Mouse (Mus musculus): ENCODE measurements around the gene Gm4763. TPM values are rescaled to one million over a fixed set of nuclear protein-coding genes. Genes with fewer than 3 reads are reported as not detected.
"Not testable (repeated sequence)": the region's sequence is repeated elsewhere in the genome, so short reads cannot be mapped to it uniquely, and the experiment has no call there.

Gene Gm4763
- polyA plus RNA-seq, 1 experiment from 2014 or later, result not detected

GRCm38 (mm10) chr7:24684121-24684520 lies 42.6 kb downstream of the Gm4763 start:
- H3K4me2 ChIP-seq; H3K9ac ChIP-seq (ENCODE audit: low read length); H3K36me3 ChIP-seq (ENCODE audit: control insufficient read depth, insufficient read depth, low read length); H3K27ac ChIP-seq (ENCODE audit: low read depth, low read length); ATAC-seq (ENCODE audit: low FRiP score); H3K27me3 ChIP-seq (ENCODE audit: control insufficient read depth, insufficient read depth, low read length); DNase-seq (ENCODE audit: low spot score, missing footprints); H3K9me3 ChIP-seq (ENCODE audit: control insufficient read depth, low read length); H3K4me1 ChIP-seq (ENCODE audit: control insufficient read depth, insufficient read depth, low read length); H3K4me3 ChIP-seq (ENCODE audit: low read depth, low read length): not testable (repeated sequence)
- 83% methylated on average over 7 of the region's 7 CpGs for WGBS

- 93% methylated on average over 9 of the region's 9 CpGs for WGBS
Measured at GRCm38 (mm10) chr7:24676575-24676974, 50.1 kb downstream of the Gm4763 start, which contains the start of gene Tex101. Gene Tex101, minus strand, starts transcription at chr7:24676675.

GRCm38 (mm10) chr7:24671944-24672439 lies 54.7 kb downstream of the Gm4763 start:
- no peak overlapping the region for H3K27ac ChIP-seq (ENCODE audit: low read depth, low read length)
- H3K9me3 ChIP-seq (ENCODE audit: control insufficient read depth, low read length), result no peaks in the 10 kb centered on the region
- ATAC-seq (ENCODE audit: low FRiP score) (no peak), DNase-seq (ENCODE audit: low spot score, missing footprints) (no peak)
- 92% methylated on average over 23 of the region's 23 CpGs for WGBS
- no peaks in the 10 kb centered on the region for H3K36me3 ChIP-seq (ENCODE audit: control insufficient read depth, insufficient read depth, low read length)
- H3K4me2 ChIP-seq, result no peak overlapping the region
- no peaks in the 10 kb centered on the region for H3K4me1 ChIP-seq (ENCODE audit: control insufficient read depth, insufficient read depth, low read length)
- no peak overlapping the region for H3K9ac ChIP-seq (ENCODE audit: low read length)
- H3K4me3 ChIP-seq (ENCODE audit: low read depth, low read length), result no peak overlapping the region
- no peaks in the 10 kb centered on the region for H3K27me3 ChIP-seq (ENCODE audit: control insufficient read depth, insufficient read depth, low read length)

More at GRCm38 (mm10) chr7:24676575-24676974, 50.1 kb downstream of the Gm4763 start, which contains the start of gene Tex101:
- Histone ChIP-seq H3K4me3 (ENCODE audit: low read depth, low read length) (no peak within 1 kb of the TSS), H3K4me1 (ENCODE audit: control insufficient read depth, insufficient read depth, low read length) (no peaks in the 10 kb centered on the region), H3K4me2 (no peak within 1 kb of the TSS), H3K36me3 (ENCODE audit: control insufficient read depth, insufficient read depth, low read length) (no peaks in the 10 kb centered on the region), H3K27ac (ENCODE audit: low read depth, low read length) (no peak within 1 kb of the TSS), H3K9ac (ENCODE audit: low read length) (no peak within 1 kb of the TSS), H3K27me3 (ENCODE audit: control insufficient read depth, insufficient read depth, low read length) (no peaks in the 10 kb centered on the region), H3K9me3 (ENCODE audit: control insufficient read depth, low read length) (no peaks in the 10 kb centered on the region)
- no peak for DNase-seq (ENCODE audit: low spot score, missing footprints)
- ATAC-seq (ENCODE audit: low FRiP score), result no peak

Other genes with a start within 250 kb of the Gm4763 start
- gene Cadm4, start 244.9 kb downstream of the Gm4763 start, polyA plus RNA-seq (2014; fragmentation: Nextera tagmentation; extraction: Ambion mirVana), result 6.6 and 6.7 TPM in 2 replicates
- gene Zfp428, start 219.9 kb downstream of the Gm4763 start, polyA plus RNA-seq (2014; fragmentation: Nextera tagmentation; extraction: Ambion mirVana), result 83.8 and 83.9 TPM in 2 replicates
- gene AC161166.1, start 214.5 kb downstream of the Gm4763 start, polyA plus RNA-seq (2014; fragmentation: Nextera tagmentation; extraction: Ambion mirVana), result 0.55 and 0.59 TPM in 2 replicates
- 13.4 and 14.0 TPM in 2 replicates for gene Irgq, start 196.2 kb downstream of the Gm4763 start, polyA plus RNA-seq (2014; fragmentation: Nextera tagmentation; extraction: Ambion mirVana)
- gene Pinlyp, start 180.8 kb downstream of the Gm4763 start, polyA plus RNA-seq (2014; fragmentation: Nextera tagmentation; extraction: Ambion mirVana), result not detected in 2 replicates
- gene Xrcc1, start 180.6 kb downstream of the Gm4763 start, polyA plus RNA-seq (2014; fragmentation: Nextera tagmentation; extraction: Ambion mirVana), result 91.9 and 101 TPM in 2 replicates
- gene Ethe1, start 139.4 kb downstream of the Gm4763 start, polyA plus RNA-seq (2014; fragmentation: Nextera tagmentation; extraction: Ambion mirVana), result 18.8 and 19.6 TPM in 2 replicates
- 1.0 and 1.4 TPM in 2 replicates for gene Zfp575, start 139.3 kb downstream of the Gm4763 start, polyA plus RNA-seq (2014; fragmentation: Nextera tagmentation; extraction: Ambion mirVana)
- 0.07 TPM in 1 of 2 replicates, not detected in the other for gene Phldb3, start 116.1 kb downstream of the Gm4763 start, polyA plus RNA-seq (2014; fragmentation: Nextera tagmentation; extraction: Ambion mirVana)
- 0.76 and 0.83 TPM in 2 replicates for gene Lypd3, start 90.4 kb downstream of the Gm4763 start, polyA plus RNA-seq (2014; fragmentation: Nextera tagmentation; extraction: Ambion mirVana)
- gene Tex101, start 50.2 kb downstream of the Gm4763 start, polyA plus RNA-seq (2014; fragmentation: Nextera tagmentation; extraction: Ambion mirVana), result not detected in 2 replicates
- not detected in 2 replicates for gene BC049730, start 17.7 kb downstream of the Gm4763 start, polyA plus RNA-seq (2014; fragmentation: Nextera tagmentation; extraction: Ambion mirVana)
- gene Cd177, start 33.4 kb upstream of the Gm4763 start, polyA plus RNA-seq (2014; fragmentation: Nextera tagmentation; extraction: Ambion mirVana), result not detected in 2 replicates
- not detected in 2 replicates for gene Ceacam10, start 50.3 kb upstream of the Gm4763 start, polyA plus RNA-seq (2014; fragmentation: Nextera tagmentation; extraction: Ambion mirVana)
- 19.9 and 20.6 TPM in 2 replicates for gene Gm9844, start 135.3 kb upstream of the Gm4763 start, polyA plus RNA-seq (2014; fragmentation: Nextera tagmentation; extraction: Ambion mirVana)
- gene Lypd4, start 143.0 kb upstream of the Gm4763 start, polyA plus RNA-seq (2014; fragmentation: Nextera tagmentation; extraction: Ambion mirVana), result not detected in 2 replicates
- not detected in 2 replicates for gene Dmrtc2, start 143.1 kb upstream of the Gm4763 start, polyA plus RNA-seq (2014; fragmentation: Nextera tagmentation; extraction: Ambion mirVana)
- gene Rps19, start 157.5 kb upstream of the Gm4763 start, polyA plus RNA-seq (2014; fragmentation: Nextera tagmentation; extraction: Ambion mirVana), result 1,753 and 1,929 TPM in 2 replicates
- 0.12 and 0.14 TPM in 2 replicates for gene Cd79a, start 170.5 kb upstream of the Gm4763 start, polyA plus RNA-seq (2014; fragmentation: Nextera tagmentation; extraction: Ambion mirVana)
- gene Arhgef1, start 176.0 kb upstream of the Gm4763 start, polyA plus RNA-seq (2014; fragmentation: Nextera tagmentation; extraction: Ambion mirVana), result 37.7 and 38.1 TPM in 2 replicates
- gene Gm4881, start 217.6 kb upstream of the Gm4763 start, polyA plus RNA-seq (2014; fragmentation: Nextera tagmentation; extraction: Ambion mirVana), result 2.0 and 2.2 TPM in 2 replicates
- gene Rabac1, start 245.8 kb upstream of the Gm4763 start, polyA plus RNA-seq (2014; fragmentation: Nextera tagmentation; extraction: Ambion mirVana), result 108 and 110 TPM in 2 replicates